Mouse (Mus musculus) olfactory bulb, adult 2 months (tissue): ENCODE measurements around the gene Daam1.

Source experiments
- CTCF ChIP-seq: fragments of 200-500 bp; IDR thresholded peaks from 2 replicates; pipeline ENCODE4 v1.5.1; 2012; ENCODE audit warnings: low read depth, mild to moderate bottlenecking, low read length, moderate library complexity; ENCODE audit not compliant: insufficient read depth
- POLR2A ChIP-seq: fragments of 200-500 bp; IDR thresholded peaks from 2 replicates; pipeline ENCODE4 v1.6.1; 2012; ENCODE audit warnings: mild to moderate bottlenecking, low read depth, low read length, moderate library complexity; ENCODE audit not compliant: insufficient read depth

GRCm38 (mm10) chr12:72007656-72008055, 176.8 kb downstream of the Daam1 start:
- TF ChIP-seq POLR2A (no peak), CTCF (no peak)
